Mouse (Mus musculus) liver, adult (tissue): ENCODE measurements around the gene Cyp2c23.

Experiments used
- GATA4 ChIP-seq: IDR thresholded peaks from 2 replicates; pipeline ENCODE4 v1.6.1; 2014; ENCODE audit warnings: mild to moderate bottlenecking, low read length; ENCODE audit not compliant: insufficient replicate concordance

The Cyp2c23 gene

DNA sequence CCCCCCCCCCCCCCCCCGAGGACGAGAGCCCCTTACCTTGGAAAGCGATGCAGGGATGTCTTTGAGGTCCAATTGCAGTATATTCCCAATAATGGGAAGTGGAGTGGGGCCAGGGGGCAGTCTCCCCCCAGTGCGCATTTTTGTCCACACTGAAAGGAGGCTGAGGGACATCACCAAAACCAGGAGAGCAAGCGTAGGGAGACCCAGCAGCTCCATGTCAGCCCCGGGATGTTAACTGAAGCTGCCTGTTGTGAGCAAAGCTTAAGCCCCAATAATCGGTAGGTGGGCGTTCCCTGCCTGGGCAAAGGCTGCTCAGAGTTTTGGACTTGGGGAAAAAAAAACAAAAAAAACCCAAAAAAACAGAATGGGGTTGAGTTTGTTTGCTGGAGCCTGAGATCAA lies at the start of gene Cyp2c23:
TSS of gene Cyp2c23 (minus strand) at position 237 of the 400 bp plus-strand sequence.
- no peak for TF ChIP-seq GATA4

DNA sequence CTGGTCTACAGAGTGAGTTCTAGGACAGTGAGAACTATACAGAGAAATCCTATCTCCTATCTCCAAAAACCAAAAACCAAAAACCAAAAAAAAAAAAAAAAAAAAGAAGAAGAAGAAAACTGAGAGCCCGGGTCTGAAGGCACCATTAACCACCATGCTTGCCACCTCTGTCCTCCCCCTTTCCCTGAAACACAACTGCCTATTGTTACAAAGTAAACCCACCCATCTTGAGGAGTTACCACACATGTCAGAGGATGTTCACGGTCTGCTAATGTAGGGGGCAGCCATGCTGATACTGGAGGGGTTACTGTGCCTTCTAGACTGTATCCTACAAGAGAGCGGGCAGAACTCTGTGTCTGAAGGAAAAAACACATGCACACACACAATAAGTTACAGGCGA lies 48.0 kb upstream of the Cyp2c23 start:
- no peak for TF ChIP-seq GATA4

- TF ChIP-seq GATA4, result no peak
These were observed 47.4 kb upstream of the Cyp2c23 start for GRCm38 (mm10) chr19:44076457-44076856.

DNA sequence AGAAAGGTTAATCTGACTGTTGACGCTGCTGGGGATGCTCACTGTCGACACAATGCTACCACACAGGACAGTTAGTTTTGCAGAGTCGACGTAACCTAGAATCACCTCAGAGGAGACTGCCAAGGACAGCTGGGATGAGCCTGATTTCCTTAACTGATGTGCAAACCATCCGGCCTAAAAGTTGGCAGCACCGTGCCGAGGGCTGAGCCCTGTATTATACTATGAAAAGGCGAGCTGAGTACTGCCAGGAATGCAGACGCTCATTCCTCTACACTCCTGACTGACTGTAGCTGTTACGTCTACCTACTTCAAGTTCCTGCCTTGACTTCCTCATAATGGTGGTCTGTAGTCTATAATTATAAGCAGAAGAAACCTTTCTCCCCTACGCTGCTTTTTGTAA lies 46.0 kb upstream of the Cyp2c23 start:
- TF ChIP-seq GATA4, result no peak

GRCm38 (mm10) chr19:44071166-44071565 lies 42.2 kb upstream of the Cyp2c23 start:
- TF ChIP-seq GATA4, result no peak

GRCm38 (mm10) chr19:44069914-44070232 lies 40.9 kb upstream of the Cyp2c23 start:
- no peak for TF ChIP-seq GATA4

DNA sequence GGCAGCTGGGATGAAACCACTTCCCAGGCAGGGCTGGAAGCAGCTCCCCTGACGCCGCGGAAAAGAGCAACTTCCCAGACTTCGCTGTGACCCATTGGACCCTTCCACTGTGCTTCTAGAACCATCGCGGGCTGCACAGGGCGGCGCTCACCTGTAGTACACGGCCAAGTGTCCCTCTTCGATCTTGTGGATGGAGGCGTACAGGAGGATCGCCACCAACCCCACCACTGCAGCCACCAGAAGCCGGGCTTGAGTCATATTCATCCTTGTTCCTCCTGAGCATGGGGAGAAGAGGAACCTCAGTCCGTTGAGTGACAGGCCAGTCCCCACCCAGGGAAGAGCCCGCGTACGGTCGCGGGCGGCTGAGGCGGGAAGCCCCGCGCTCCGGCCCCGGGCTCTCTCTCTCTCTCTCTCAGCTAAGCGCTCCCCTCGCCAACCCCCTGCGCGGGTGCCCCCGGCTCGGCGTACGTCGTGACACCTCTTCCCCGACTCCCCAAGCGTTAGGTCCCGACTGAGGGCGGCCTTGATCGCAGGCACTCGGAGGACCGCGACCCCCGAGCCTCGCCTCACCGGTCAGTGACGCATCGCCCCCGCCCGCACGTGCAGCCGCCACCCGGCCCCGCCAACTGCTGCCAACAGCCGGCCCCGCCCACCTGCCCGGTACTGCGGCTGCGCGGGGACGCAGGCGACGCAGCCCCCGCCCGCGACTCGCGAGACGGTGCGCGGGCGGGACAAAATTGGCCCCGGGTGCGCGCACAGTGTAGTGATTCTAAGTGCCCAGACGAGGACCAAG lies 40.3 kb upstream of the Cyp2c23 start, which contains the start of gene Erlin1:
TSS of gene Erlin1 (minus strand) at position 665 of the 793 bp plus-strand sequence.
- no peak for TF ChIP-seq GATA4

DNA sequence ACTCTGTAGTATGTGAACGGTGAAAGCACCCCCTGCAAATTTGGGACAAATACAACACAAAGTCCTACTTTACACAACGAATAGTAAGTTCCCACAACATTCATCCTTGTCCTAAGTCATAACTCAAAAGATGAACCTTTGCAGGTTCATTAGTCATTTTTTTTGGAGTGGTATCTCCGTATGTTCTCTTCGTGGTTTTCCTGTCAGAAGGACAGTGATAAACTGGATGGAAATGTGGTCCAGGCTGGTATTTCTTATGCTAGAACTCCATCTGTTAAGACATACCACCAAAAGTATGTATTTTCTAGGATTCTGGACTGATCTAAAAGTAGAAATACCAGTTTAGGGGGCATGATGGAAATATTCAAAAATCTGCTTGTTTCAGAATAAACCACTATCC lies 39.2 kb upstream of the Cyp2c23 start:
- no peak for TF ChIP-seq GATA4

DNA sequence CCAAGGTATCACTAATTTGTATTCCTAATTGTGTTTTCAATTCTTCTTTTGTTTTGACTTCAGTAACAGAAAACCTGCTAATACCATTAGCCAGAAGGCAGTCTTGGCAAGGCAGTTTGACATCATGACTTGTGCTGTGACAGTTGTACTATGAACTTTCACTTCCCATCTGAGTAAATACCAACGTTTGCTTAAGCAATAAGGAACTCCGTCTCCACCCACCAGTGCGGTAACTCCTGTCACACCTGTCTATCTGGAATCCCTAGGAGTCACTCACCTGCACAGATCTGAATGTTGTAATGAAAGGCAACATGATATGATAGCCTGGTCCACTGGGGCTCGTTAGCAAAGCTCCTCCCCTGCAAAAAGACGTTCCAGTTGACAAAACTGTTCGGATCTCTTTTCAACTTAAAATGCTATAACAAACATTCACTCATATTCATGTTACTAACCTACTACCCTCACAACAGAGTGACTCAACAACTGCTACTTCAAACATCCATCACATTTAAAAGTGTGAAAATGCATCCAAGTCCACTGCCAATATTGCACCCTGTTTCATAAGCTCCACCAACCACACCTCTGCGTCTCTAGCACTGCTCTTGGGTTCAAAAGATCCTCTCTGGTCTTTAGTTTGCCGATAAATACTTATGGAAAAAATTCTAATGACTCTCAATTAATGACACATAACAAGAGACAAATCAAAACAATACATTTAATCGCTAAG lies 38.5 kb upstream of the Cyp2c23 start:
- TF ChIP-seq GATA4, result no peak

- no peak for TF ChIP-seq GATA4
These were observed 35.7 kb upstream of the Cyp2c23 start for GRCm38 (mm10) chr19:44064734-44065133.

DNA sequence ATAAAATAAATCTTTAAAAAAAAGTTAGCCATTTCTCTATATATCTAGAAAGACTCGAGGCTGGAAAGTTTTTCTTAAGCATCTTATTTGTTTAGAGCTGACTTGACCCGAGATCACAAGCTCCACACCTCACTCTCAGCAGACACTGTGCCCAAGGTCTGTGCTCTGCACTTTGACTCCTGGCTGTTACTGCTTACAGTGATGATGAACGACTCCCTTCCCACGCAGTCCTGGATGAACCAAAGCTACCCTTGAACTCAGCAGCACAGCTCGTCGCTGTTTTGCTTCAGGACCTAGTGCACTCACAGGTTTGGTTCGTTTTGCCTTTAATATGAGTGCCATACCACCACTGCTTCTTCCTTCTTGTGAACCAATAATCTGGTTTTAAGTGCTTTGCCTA lies 34.8 kb upstream of the Cyp2c23 start:
- TF ChIP-seq GATA4, result no peak

DNA sequence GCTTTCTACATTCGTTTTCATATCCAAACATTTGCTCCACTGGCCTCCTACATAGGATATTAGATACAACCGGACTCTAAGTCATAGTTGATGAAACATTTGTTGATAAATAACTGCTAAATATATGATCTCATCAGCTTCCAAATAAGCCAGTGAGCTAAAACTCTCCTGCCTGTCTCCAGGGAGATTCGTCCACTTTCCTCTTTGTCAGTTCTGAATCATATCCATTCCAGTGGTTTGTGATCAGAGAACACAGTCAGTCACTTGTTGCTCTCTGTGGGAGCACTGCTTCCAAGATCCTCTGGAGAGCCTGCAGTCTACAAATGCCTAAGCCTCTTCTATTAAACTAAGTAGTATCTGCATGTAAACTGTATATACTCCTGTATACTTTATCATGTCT lies 31.2 kb upstream of the Cyp2c23 start:
- no peak for TF ChIP-seq GATA4

- no peak for TF ChIP-seq GATA4
These were observed 26.3 kb upstream of the Cyp2c23 start for GRCm38 (mm10) chr19:44055173-44055826.

GRCm38 (mm10) chr19:44050388-44050787 lies 21.4 kb upstream of the Cyp2c23 start:
- no peak for TF ChIP-seq GATA4

DNA sequence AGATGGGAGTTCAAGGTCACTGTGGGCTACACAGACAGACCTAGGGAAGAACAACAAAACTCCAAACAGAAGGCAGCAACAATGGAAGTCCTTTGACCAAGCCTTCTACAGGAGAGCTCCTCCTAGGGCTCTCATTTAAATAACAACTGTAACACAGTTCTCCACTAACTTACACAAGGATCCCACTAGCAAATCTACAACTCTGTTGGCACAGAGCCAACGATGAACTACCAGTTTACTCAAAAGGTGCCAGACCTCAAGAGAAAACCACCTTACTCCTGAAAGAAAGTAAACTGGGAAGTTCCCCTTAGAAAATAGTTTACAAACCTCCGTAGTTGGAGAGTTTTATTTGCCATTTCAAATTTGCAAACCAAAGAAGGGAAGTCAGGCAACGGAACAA lies 20.3 kb upstream of the Cyp2c23 start:
- no peak for TF ChIP-seq GATA4

- TF ChIP-seq GATA4, result no peak
These were observed 16.8 kb upstream of the Cyp2c23 start for GRCm38 (mm10) chr19:44045847-44046246.
